Mouse (Mus musculus) lung, adult 2 months (tissue): ENCODE results near the gene Il17c.

Experiments
- CTCF ChIP-seq: fragments of 200-500 bp; IDR thresholded peaks from 2 replicates; pipeline ENCODE4 v1.5.1; 2011; ENCODE audit warnings: mild to moderate bottlenecking, low read length, control low read depth; ENCODE audit not compliant: insufficient read depth
- POLR2A ChIP-seq: fragments of 200-500 bp; IDR thresholded peaks from 2 replicates; pipeline ENCODE4 v1.6.1; 2011; ENCODE audit warnings: low read depth, mild to moderate bottlenecking, control low read depth, low read length, borderline replicate concordance; ENCODE audit errors: extremely low read depth

DNA sequence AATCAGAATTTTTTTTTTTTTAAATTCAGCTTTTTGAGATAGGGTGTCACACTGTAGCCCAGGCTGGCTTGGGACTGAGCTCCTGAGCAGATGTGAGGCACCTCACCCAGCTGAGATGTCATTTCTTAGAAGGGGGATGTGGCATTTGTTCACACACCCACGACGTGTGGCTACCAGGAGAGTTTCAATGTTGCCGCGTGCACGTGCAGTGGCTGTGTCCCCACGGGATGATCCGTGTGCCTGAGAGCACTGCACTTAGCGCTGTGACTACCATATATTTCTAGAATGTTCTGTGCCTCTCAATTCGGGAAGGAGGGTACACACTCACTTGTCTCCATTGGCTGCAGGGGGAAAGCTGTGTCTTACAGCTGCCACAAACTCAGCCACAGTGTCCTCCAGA, 14.3 kb downstream of the Il17c start:
- no peak for TF ChIP-seq POLR2A
- no peak for TF ChIP-seq CTCF
